Mouse (Mus musculus): Measurements from ENCODE around the gene Myrf.
A peak's percentile ranks its signal among the peaks of the same experiment; 100 is the strongest.
"Not testable (repeated sequence)": the region's sequence is repeated elsewhere in the genome, so short reads cannot be mapped to it uniquely, and the experiment has no call there.

The Myrf gene

GRCm38 (mm10) chr19:10173844-10174539, 66.6 kb downstream of the Myrf start:
- no peak for DNase-seq

- DNase-seq: peak in 1 of 2 experiments; percentile 50
Observed at GRCm38 (mm10) chr19:10173116-10173718, 67.3 kb downstream of the Myrf start.

DNA sequence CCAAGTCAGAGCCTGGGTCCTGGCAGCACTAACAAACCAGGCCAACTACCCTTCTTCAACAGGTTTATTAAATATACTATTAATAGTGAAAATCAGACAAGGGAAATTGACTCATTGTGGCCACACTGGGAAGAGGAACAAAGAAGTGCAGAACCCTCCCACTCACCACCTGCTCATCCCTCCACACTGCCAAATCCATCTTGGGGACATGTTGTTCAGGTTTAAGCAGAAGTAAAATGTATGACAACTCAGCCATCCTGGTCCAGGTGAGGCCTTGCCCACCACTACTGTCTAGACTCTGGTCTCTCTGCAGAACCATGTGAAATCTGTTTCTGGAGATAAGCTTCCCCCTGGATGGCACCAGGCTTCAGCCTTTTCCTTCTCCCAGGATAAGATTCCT, 68.7 kb downstream of the Myrf start:
- DNase-seq: no peak

- DNase-seq: no peak
Observed at GRCm38 (mm10) chr19:10171359-10171758, 69.2 kb downstream of the Myrf start.

DNA sequence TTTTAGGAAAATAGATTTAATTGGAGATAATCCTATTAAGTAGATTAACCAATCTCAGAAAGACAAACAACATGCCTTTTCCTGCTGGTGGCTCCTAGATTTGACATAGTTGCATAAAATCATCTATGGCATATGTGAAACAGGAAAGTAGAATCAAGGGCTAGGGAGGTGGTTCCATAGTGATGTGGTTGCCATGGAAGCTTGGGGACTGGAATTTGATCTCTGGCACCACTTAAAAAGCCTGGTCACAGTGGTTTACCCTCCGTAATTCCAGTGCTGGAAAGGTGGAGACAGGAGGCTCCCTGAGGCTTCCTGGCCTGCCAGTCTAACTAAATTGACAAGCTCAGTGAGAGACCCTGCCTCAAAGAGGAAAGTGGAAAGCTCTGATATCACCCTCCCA, 70.1 kb downstream of the Myrf start:
- no peak for DNase-seq

- DNase-seq: not testable (repeated sequence)
Observed at GRCm38 (mm10) chr19:10169692-10170330, 70.7 kb downstream of the Myrf start.

DNA sequence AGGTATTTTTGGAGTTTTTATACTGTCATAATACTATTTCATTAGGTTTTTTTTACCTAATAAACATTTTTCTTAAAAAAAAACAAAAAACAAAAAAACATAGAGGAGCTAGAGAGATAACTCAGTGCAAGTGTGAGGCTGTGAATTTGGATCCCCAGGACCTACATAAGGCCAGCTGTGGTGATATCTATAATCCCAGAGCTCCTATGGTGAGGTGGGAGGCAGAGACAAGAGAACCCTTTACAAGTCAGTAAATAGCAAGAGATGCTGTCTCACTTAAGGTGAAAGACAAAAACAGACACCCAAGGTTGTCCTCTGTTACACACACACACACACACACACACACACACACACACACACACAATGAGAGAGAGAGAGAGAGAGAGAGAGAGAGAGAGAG, 71.4 kb downstream of the Myrf start:
- DNase-seq: no peak

- no peak for DNase-seq
Observed at GRCm38 (mm10) chr19:10168441-10168840, 72.1 kb downstream of the Myrf start.

DNA sequence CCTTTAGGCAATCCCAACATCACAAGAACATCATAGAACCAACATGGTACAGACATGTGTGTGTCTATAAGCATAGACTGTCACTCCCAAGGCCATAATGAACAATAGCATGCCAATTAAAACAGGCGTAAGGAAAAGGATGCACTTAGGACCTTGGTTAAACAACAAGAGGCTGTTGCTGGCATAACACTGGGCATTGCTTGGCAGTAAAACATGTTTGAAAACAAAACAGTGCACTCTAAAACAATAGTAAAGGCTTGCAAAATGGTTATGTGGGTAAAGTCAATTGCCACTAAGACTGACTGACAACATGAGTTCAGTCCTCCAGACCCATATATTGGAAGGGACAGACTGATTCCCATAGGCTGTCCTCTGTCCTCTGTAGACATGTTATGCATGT, 72.6 kb downstream of the Myrf start:
- no peak for DNase-seq

DNA sequence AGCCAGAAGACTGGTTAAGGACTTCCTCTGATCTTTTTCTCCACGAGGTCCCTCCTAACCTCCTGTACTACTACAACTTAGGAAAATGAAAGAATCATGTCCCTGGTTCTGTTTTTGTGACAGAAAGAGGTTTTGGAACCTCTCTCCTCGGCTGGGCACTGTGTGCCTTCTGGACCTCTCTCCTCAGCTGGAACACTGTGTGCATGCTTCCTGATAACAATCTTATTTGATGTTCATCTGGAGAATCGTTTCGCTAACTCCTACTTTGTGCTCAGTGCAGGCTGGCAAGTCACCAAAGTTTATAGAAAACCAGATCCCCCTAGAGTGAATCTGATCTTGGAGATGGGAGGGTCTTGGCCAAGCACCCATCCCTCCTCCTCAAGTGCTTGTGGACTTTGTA, 73.4 kb downstream of the Myrf start:
- no peak for DNase-seq

DNA sequence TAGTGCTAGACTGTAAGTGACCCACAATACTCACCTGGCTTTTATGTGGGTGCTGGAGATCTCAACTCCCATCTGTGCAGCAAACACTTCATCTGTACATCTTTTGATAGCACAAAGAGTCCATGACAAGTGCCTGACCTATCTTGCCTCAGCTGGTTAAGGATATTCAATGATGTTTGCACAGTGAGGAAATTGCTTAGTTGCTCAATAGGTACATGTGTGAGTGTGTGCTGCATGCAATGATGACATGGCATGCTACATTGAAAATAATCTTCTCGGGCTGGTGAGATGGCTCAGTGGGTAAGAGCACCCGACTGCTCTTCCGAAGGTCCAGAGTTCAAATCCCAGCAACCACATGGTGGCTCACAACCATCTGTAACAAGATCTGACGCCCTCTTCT, 74.6 kb downstream of the Myrf start:
- DNase-seq: not testable (repeated sequence)

DNA sequence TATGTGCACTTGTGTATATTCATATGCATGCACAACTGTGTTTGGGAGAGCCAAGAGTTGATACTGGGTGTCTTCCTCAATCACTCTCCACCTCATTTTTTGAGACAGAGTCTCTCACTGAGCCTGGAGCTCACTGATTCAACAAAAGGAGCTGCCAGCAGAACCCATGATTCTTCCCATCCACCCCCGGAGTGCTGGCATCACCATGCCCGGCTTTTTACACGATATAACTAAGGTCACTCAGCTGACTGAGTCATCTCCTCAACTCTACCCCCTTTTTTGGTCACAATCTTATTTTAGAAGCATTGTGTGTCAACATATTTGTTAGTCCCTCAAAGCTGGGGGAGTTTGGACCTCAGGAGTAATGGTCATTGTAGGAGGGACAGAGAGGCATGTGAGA, 76.7 kb downstream of the Myrf start:
- DNase-seq: no peak

Measured in lung, adult 18-20 months (tissue).